Mouse (Mus musculus): Measurements from ENCODE around the gene Cbx2.

GRCm38 (mm10) chr11:119051426-119051825 lies 28.7 kb downstream of the Cbx2 start:
- TF ChIP-seq GATA1 (IDR thresholded peaks at IDR 0.05; ENCODE audit: borderline replicate concordance, low read length) = no peak
- no peak for TF ChIP-seq FLI1 (IDR thresholded peaks at IDR 0.05; ENCODE audit: low read length)

All from megakaryocyte, embryonic 14.5 days (primary cell).